Mouse (Mus musculus) liver, postnatal 0 days (tissue): ENCODE measurements at regions not wholly inside any gene's neighbourhood (a gene's known extent, or its start where the extent isn't known, plus 50 kb on each side); places are given as distances from the start of the nearest gene placed in this dataset.

Experiments used
- CTCF ChIP-seq: sonication (generic); IDR thresholded peaks from 2 replicates; pipeline ENCODE4 v1.5.1; 2016; ENCODE audit warnings: antibody characterized with exemption, low read depth
- EP300 ChIP-seq: IDR thresholded peaks from 2 replicates; pipeline ENCODE4 v1.6.1; 2016; ENCODE audit warnings: antibody characterized with exemption, low read depth, mild to moderate bottlenecking

GRCm38 (mm10) chr14:72091579-72091978 lies 400.1 kb downstream of the Gm9195 start:
- TF ChIP-seq EP300, result no peak
- no peak for TF ChIP-seq CTCF
